Mouse (Mus musculus) heart, embryonic 14.5 days (tissue): ENCODE results near the gene Atp1b1. TPM values are rescaled to one million over a fixed set of nuclear protein-coding genes. Genes with fewer than 3 reads are reported as not detected.

ENCODE experiments used
- ATAC-seq: fragments of 200-750 bp; cut with Nextera tagmentation; 2 replicates; pipeline ENCODE4 v1.8.0; 2017; ENCODE audit warnings: low read depth, moderate TSS enrichment; ENCODE audit not compliant: insufficient number of reproducible peaks, insufficient read depth, low FRiP score
- H3K27ac ChIP-seq, 2 experiments: fragments of 200-500 bp in 1 of 2; fragments of 300-500 bp in 1 of 2; sonication (generic) in 1 of 2; replicated peaks in 1 of 2; 2 replicates each; pipeline ENCODE4 v1.5.1; 2012 to 2014; ENCODE audit warnings: low read depth in 2 of 2, low read length in 2 of 2, control low read depth in 1 of 2, mild to moderate bottlenecking in 1 of 2, mixed read lengths in 1 of 2; ENCODE audit not compliant: control insufficient read depth in 1 of 2, insufficient read depth in 1 of 2
- H3K27me3 ChIP-seq: fragments of 300-500 bp; sonication (generic); 2 replicates; pipeline ENCODE4 v1.6.1; 2014; ENCODE audit warnings: mild to moderate bottlenecking, low read length, control low read depth; ENCODE audit not compliant: control insufficient read depth, insufficient read depth
- H3K36me3 ChIP-seq: fragments of 300-500 bp; sonication (generic); 2 replicates; pipeline ENCODE4 v1.6.1; 2014; ENCODE audit warnings: mild to moderate bottlenecking, control low read depth, low read length, mixed read lengths; ENCODE audit not compliant: control insufficient read depth, insufficient read depth
- H3K4me1 ChIP-seq, 2 experiments: fragments of 200-500 bp in 1 of 2; fragments of 300-500 bp in 1 of 2; sonication (generic) in 1 of 2; 2 replicates each; pipeline ENCODE4 v1.6.1; 2012 to 2014; ENCODE audit warnings: low read length in 2 of 2, control low read depth in 1 of 2, mixed read lengths in 1 of 2; ENCODE audit not compliant: control insufficient read depth in 2 of 2, insufficient read depth in 2 of 2
- H3K4me2 ChIP-seq: fragments of 300-500 bp; sonication (generic); 2 replicates; pipeline ENCODE4 v1.6.1; 2014; ENCODE audit warnings: mild to moderate bottlenecking, low read length
- H3K4me3 ChIP-seq, 2 experiments: fragments of 200-500 bp in 1 of 2; fragments of 300-500 bp in 1 of 2; sonication (generic) in 1 of 2; 2 replicates each; pipeline ENCODE4 v1.5.1; 2012 to 2014; ENCODE audit warnings: low read length in 2 of 2, mild to moderate bottlenecking in 2 of 2, control low read depth in 1 of 2, low read depth in 1 of 2, moderate library complexity in 1 of 2; ENCODE audit not compliant: control insufficient read depth in 1 of 2, insufficient read depth in 1 of 2
- H3K9ac ChIP-seq: fragments of 300-500 bp; sonication (generic); 2 replicates; pipeline ENCODE4 v1.6.1; 2014; ENCODE audit warnings: mild to moderate bottlenecking, low read length
- H3K9me3 ChIP-seq: fragments of 300-500 bp; sonication (generic); 2 replicates; pipeline ENCODE4 v1.6.1; 2016; ENCODE audit warnings: low read length, control low read depth; ENCODE audit not compliant: control insufficient read depth
- whole genome bisulfite sequencing: fragments of 180-500 bp; shearing (Covaris S2); extraction: QIAGEN DNeasy Blood & Tissue Kit; methylation state at CpG from one replicate; pipeline ENCODE4 v1.1.7; 2014; 5-methylcytosine and 5-hydroxymethylcytosine counted together
- polyA plus RNA-seq: library from polyadenylated mRNA; unstranded; fragments of >200 nt; fragmentation: Nextera tagmentation; extraction: Ambion mirVana; gene quantifications from 2 replicates; pipeline ENCODE4 v1.2.1, GENCODE M21; 2014

Atp1b1 gene
- 303 and 312 TPM in 2 replicates for polyA plus RNA-seq

- H3K4me3 ChIP-seq: peak within 1 kb of the TSS; percentile 69 to 92
Observed at GRCm38 (mm10) chr1:164458245-164458613, at the start of gene Atp1b1. Gene Atp1b1, minus strand, starts transcription at chr1:164458355.

GRCm38 (mm10) chr1:164505096-164505495, 46.9 kb upstream of the Atp1b1 start:
- Histone ChIP-seq H3K9ac (no peak overlapping the region), H3K36me3 (no peaks in the 10 kb centered on the region), H3K27me3 (no peaks in the 10 kb centered on the region), H3K9me3 (no peaks in the 10 kb centered on the region), H3K4me2 (no peak overlapping the region), H3K4me1 (peaks cover 7 to 10% of the 10 kb centered on the region in 2 experiments), H3K4me3 (no peak overlapping the region), H3K27ac (no peak overlapping the region)
- WGBS: 64% methylated on average over 3 of the region's 3 CpGs
- ATAC-seq: no peak

More at GRCm38 (mm10) chr1:164458245-164458613, at the start of gene Atp1b1:
- Histone ChIP-seq H3K36me3 (peaks cover 10% of the 10 kb centered on the region), H3K9me3 (no peaks in the 10 kb centered on the region), H3K27me3 (no peaks in the 10 kb centered on the region; the same call in 1 of the 2 replicates), H3K4me1 (peaks cover 25 to 54% of the 10 kb centered on the region in 2 experiments), H3K9ac (peak within 1 kb of the TSS; percentile 99), H3K4me2 (peak within 1 kb of the TSS; percentile 80), H3K27ac (peak within 1 kb of the TSS; percentile 97 to 98)
- 0% methylated on average over 26 of the region's 35 CpGs for WGBS
- peak; percentile 85 for ATAC-seq

- H3K36me3 ChIP-seq: no peaks in the 10 kb centered on the region
- WGBS: 56% methylated on average over 8 of the region's 8 CpGs
- no peak overlapping the region for H3K9ac ChIP-seq
- no peaks in the 10 kb centered on the region for H3K9me3 ChIP-seq
- no peaks in the 10 kb centered on the region for H3K27me3 ChIP-seq
- ATAC-seq: no peak
- no peak overlapping the region for H3K27ac ChIP-seq
- H3K4me3 ChIP-seq: no peak overlapping the region
- H3K4me2 ChIP-seq: no peak overlapping the region
- H3K4me1 ChIP-seq: peaks cover 7 to 10% of the 10 kb centered on the region in 2 experiments
Observed at GRCm38 (mm10) chr1:164503140-164503730, 45.1 kb upstream of the Atp1b1 start.

- Histone ChIP-seq H3K4me1 (peaks cover 7 to 10% of the 10 kb centered on the region in 2 experiments), H3K27ac (peak overlapping the region in 1 of 2 experiments; percentile 16; a peak in 1 of 4 replicates)
- ATAC-seq: no peak
Observed at GRCm38 (mm10) chr1:164502231-164502630, 44.1 kb upstream of the Atp1b1 start.

GRCm38 (mm10) chr1:164494741-164495512, 36.8 kb upstream of the Atp1b1 start:
- Histone ChIP-seq H3K27ac (no peak overlapping the region), H3K36me3 (no peaks in the 10 kb centered on the region), H3K4me3 (no peak overlapping the region), H3K4me2 (no peak overlapping the region), H3K4me1 (peaks cover 6 to 7% of the 10 kb centered on the region in 2 experiments; a peak in 2 of 4 replicates), H3K27me3 (no peaks in the 10 kb centered on the region), H3K9me3 (no peaks in the 10 kb centered on the region), H3K9ac (no peak overlapping the region)
- 72% methylated on average over 8 of the region's 8 CpGs for WGBS
- ATAC-seq: no peak

More at GRCm38 (mm10) chr1:164502231-164502630, 44.1 kb upstream of the Atp1b1 start:
- WGBS: 29% methylated on average over 7 of the region's 7 CpGs
- H3K36me3 ChIP-seq: no peaks in the 10 kb centered on the region
- H3K27me3 ChIP-seq: no peaks in the 10 kb centered on the region
- no peak overlapping the region for H3K4me2 ChIP-seq
- no peak overlapping the region for H3K9ac ChIP-seq
- no peaks in the 10 kb centered on the region for H3K9me3 ChIP-seq
- no peak overlapping the region for H3K4me3 ChIP-seq

- Histone ChIP-seq H3K36me3 (no peaks in the 10 kb centered on the region), H3K4me2 (no peak overlapping the region), H3K27ac (no peak overlapping the region), H3K4me1 (peaks cover 6 to 7% of the 10 kb centered on the region in 2 experiments; a peak in 2 of 4 replicates), H3K9me3 (no peaks in the 10 kb centered on the region), H3K9ac (no peak overlapping the region), H3K27me3 (no peaks in the 10 kb centered on the region), H3K4me3 (no peak overlapping the region)
- 41% methylated on average over 4 of the region's 4 CpGs for WGBS
- no peak for ATAC-seq
Observed at GRCm38 (mm10) chr1:164494215-164494614, 36.1 kb upstream of the Atp1b1 start.

GRCm38 (mm10) chr1:164493042-164493705, 35.0 kb upstream of the Atp1b1 start:
- no peaks in the 10 kb centered on the region for H3K9me3 ChIP-seq
- H3K27ac ChIP-seq: no peak overlapping the region
- 62% methylated on average over 8 of the region's 8 CpGs for WGBS

More at GRCm38 (mm10) chr1:164493042-164493705, 35.0 kb upstream of the Atp1b1 start:
- no peak overlapping the region for H3K9ac ChIP-seq
- ATAC-seq: no peak
- H3K4me3 ChIP-seq: no peak overlapping the region
- H3K36me3 ChIP-seq: no peaks in the 10 kb centered on the region
- H3K27me3 ChIP-seq: no peaks in the 10 kb centered on the region
- H3K4me1 ChIP-seq: peaks cover 6 to 7% of the 10 kb centered on the region in 2 experiments; a peak in 2 of 4 replicates
- H3K4me2 ChIP-seq: no peak overlapping the region
